ENCODE assay signal across 16 mouse cellular contexts in the genomic region with DNA sequence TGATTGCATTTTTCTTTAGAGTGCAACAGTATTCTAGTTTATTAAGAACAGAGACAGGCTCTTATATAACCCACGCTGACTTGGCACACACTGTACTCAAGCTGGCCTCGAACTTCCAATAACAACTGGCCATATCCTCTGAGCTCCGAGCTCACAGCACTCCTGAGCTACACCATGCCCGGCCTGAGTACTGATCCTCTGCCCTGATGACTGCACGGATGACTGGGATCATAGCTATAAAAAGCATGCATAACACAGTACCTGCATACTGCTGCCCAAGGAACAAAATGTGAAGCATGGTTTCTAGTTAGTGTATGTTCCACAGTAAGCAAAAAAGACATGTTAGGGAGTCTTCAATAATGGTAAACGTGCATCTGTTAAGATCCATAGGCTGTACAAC.
"Had no signal": no experiment of that assay in that cellular context is flagged by ENCODE, and none has a peak within 500 bp of the region (broad histone marks: within the 10 kb centered on the region; RNA-seq: fewer than 3 reads in every experiment).

No protein-coding gene starts in this region.

- H3K27me3 ChIP-seq: liver, embryonic 13.5 days; stomach, embryonic 15.5 days had no signal

- H3K27ac ChIP-seq: kidney, postnatal 0 days; left cerebral cortex, adult 2 months; liver, embryonic 13.5 days; stomach, embryonic 15.5 days had no signal

- H3K36me3 ChIP-seq: liver, embryonic 13.5 days; stomach, embryonic 15.5 days had no signal

- H3K4me1 ChIP-seq: stomach, embryonic 15.5 days had no signal

- DNase-seq: kidney, adult 9 months; kidney, postnatal 36 days; layer of hippocampus, postnatal 36 days; liver, embryonic 13.5 days; lung, adult 2 months; lung, postnatal 14 days; lung, postnatal 4 days; midbrain, embryonic 14.5 days; right cerebral cortex, adult 18-20 months; right cerebral cortex, postnatal 14 days; right cerebral cortex, postnatal 4 days; spleen, adult 18-20 months; thymus, postnatal 25 days had no signal

- H3K4me3 ChIP-seq: left cerebral cortex, adult 2 months; liver, embryonic 13.5 days; stomach, embryonic 15.5 days had no signal

- H3K9me3 ChIP-seq: liver, embryonic 13.5 days; stomach, embryonic 15.5 days had no signal
